Mouse (Mus musculus) heart, embryonic 13.5 days (tissue): ENCODE measurements around the gene Sae1. TPM values are rescaled to one million over a fixed set of nuclear protein-coding genes. Genes with fewer than 3 reads are reported as not detected.
"Not testable (repeated sequence)": the region's sequence is repeated elsewhere in the genome, so short reads cannot be mapped to it uniquely, and the experiment has no call there.

Source experiments
- ATAC-seq: fragments of 200-750 bp; cut with Nextera tagmentation; 2 replicates; pipeline ENCODE4 v1.8.0; 2017; ENCODE audit warnings: moderate TSS enrichment; ENCODE audit not compliant: insufficient number of reproducible peaks, low FRiP score, low TSS enrichment; ENCODE audit errors: extremely low read depth
- H3K27ac ChIP-seq: fragments of 300-500 bp; sonication (generic); replicated peaks from 2 replicates; pipeline ENCODE4 v1.5.1; 2015; ENCODE audit warnings: moderate library complexity, mild to moderate bottlenecking, inconsistent platforms
- H3K27me3 ChIP-seq: fragments of 300-500 bp; sonication (generic); replicated peaks from 2 replicates; pipeline ENCODE4 v1.6.1; 2015; ENCODE audit warnings: mild to moderate bottlenecking, inconsistent platforms
- H3K36me3 ChIP-seq: fragments of 300-500 bp; sonication (generic); 2 replicates; pipeline ENCODE4 v1.6.1; 2015; ENCODE audit warnings: mild to moderate bottlenecking, inconsistent platforms
- H3K4me1 ChIP-seq: fragments of 300-500 bp; sonication (generic); 2 replicates; pipeline ENCODE4 v1.6.1; 2015; ENCODE audit warnings: inconsistent platforms
- H3K4me2 ChIP-seq: fragments of 300-500 bp; sonication (generic); 2 replicates; pipeline ENCODE4 v1.6.1; 2015; ENCODE audit warnings: inconsistent platforms, mild to moderate bottlenecking, moderate library complexity
- H3K4me3 ChIP-seq: fragments of 300-500 bp; sonication (generic); 2 replicates; pipeline ENCODE4 v1.5.1; 2015; ENCODE audit warnings: moderate library complexity, mild to moderate bottlenecking, inconsistent platforms
- H3K9ac ChIP-seq: fragments of 300-500 bp; sonication (generic); 2 replicates; pipeline ENCODE4 v1.6.1; 2015; ENCODE audit warnings: inconsistent platforms, mild to moderate bottlenecking, moderate library complexity
- H3K9me3 ChIP-seq: fragments of 300-500 bp; sonication (generic); 2 replicates; pipeline ENCODE4 v1.6.1; 2016; ENCODE audit warnings: inconsistent platforms
- WGBS: fragments of 180-500 bp; shearing (Covaris S2); methylation state at CpG from one replicate; pipeline ENCODE4 v1.1.7; 2015; ENCODE audit warnings: mixed read lengths; 5-methylcytosine and 5-hydroxymethylcytosine counted together
- polyA plus RNA-seq: library from polyadenylated mRNA; unstranded; fragments of >200 nt; fragmentation: Nextera tagmentation; extraction: Ambion mirVana; gene quantifications from 2 replicates; pipeline ENCODE4 v1.2.1, GENCODE M21; 2015

Sae1 gene
- polyA plus RNA-seq, 1 experiment from 2014 or later: 210 TPM

GRCm38 (mm10) chr7:16313481-16314220 lies 74.0 kb downstream of the Sae1 start:
- under 1% methylated on average over 66 of the region's 66 CpGs for WGBS
- peak overlapping the region; percentile 99 for H3K4me2 ChIP-seq
- peak; percentile 55 for ATAC-seq

GRCm38 (mm10) chr7:16312672-16313311 lies 74.8 kb downstream of the Sae1 start:
- 1% methylated on average over 12 of the region's 12 CpGs for WGBS
- H3K4me1 ChIP-seq: peaks cover 56% of the 10 kb centered on the region
- H3K4me3 ChIP-seq: peak overlapping the region; percentile 76
- peak overlapping the region; percentile 99 for H3K27ac ChIP-seq
- peak; percentile 15; the same call in 1 of the 2 replicates for ATAC-seq
- H3K4me2 ChIP-seq: peak overlapping the region; percentile 99
- H3K9me3 ChIP-seq: no peaks in the 10 kb centered on the region
- peak overlapping the region; percentile 94 for H3K9ac ChIP-seq
- no peaks in the 10 kb centered on the region for H3K27me3 ChIP-seq
- peaks cover 19% of the 10 kb centered on the region for H3K36me3 ChIP-seq

More at GRCm38 (mm10) chr7:16313481-16314220, 74.0 kb downstream of the Sae1 start:
- peaks cover 21% of the 10 kb centered on the region for H3K36me3 ChIP-seq
- H3K9me3 ChIP-seq: no peaks in the 10 kb centered on the region
- H3K4me3 ChIP-seq: peak overlapping the region; percentile 76
- H3K9ac ChIP-seq: peak overlapping the region; percentile 94
- H3K27me3 ChIP-seq: no peaks in the 10 kb centered on the region
- H3K27ac ChIP-seq: peak overlapping the region; percentile 99
- peaks cover 51% of the 10 kb centered on the region for H3K4me1 ChIP-seq

DNA sequence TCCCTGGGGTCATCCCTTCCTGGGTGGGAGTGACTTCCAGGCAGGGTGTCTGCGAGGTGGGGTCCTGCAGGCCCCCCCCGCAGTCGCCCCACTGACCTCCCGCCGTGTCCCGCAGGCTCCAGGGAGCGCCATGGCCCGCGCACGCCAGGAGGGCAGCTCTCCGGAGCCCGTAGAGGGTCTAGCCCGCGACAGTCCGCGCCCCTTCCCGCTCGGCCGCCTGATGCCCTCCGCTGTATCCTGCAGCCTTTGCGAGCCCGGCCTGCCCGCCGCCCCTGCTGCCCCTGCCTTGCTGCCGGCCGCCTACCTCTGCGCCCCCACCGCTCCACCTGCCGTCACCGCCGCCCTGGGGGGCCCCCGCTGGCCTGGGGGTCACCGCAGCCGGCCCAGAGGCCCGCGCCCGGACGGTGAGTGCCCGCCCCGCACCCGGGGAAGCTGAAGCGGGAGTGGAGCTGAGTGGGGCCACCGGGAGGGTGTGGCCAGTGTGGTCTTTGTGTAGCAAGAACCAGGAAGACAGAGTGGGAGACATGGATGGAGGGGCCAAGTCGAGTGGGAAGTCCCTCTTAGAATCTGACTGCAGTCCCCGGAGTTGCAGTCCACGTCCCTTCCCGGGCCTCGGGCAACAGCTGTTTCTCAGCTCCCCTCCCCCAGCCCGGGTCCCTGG lies 75.5 kb downstream of the Sae1 start:
- no peaks in the 10 kb centered on the region for H3K9me3 ChIP-seq
- peak overlapping the region; percentile 76 for H3K4me3 ChIP-seq
- H3K27ac ChIP-seq: peak overlapping the region; percentile 99
- H3K36me3 ChIP-seq: peaks cover 13% of the 10 kb centered on the region
- peaks cover 56% of the 10 kb centered on the region for H3K4me1 ChIP-seq
- WGBS: under 1% methylated on average over 49 of the region's 49 CpGs
- ATAC-seq: no peak
- H3K4me2 ChIP-seq: peak overlapping the region; percentile 99
- no peaks in the 10 kb centered on the region for H3K27me3 ChIP-seq
- H3K9ac ChIP-seq: peak overlapping the region; percentile 94

DNA sequence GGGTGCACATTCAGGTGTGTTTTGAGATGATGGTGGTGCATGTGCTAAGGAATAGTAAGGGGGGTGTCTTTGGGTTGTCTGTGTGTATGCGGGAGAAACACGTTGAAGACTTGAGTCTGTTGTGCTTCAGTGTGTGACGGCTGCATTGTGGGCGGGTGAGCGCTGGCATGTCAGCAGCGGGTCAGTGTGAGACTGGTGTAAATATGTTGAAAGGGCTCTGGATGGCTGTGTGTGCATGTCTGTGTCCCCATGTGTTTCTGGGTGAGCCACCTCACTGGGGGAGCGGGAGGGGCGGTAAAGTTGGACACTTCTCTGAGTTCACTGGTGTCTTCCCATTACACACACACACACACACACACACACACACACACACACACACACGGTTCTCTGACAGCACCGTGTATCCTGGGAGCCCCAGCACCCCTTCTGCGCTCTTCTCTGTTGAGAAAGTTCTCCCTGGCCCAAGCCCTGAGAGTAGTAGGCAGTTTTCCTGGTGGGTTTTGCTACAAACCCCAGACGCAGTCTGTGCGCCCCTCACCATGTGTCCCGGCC lies 76.1 kb downstream of the Sae1 start:
- H3K4me3 ChIP-seq: peak overlapping the region; percentile 76
- peaks cover 7% of the 10 kb centered on the region for H3K36me3 ChIP-seq
- peaks cover 56% of the 10 kb centered on the region for H3K4me1 ChIP-seq
- peak overlapping the region; percentile 94 for H3K9ac ChIP-seq
- H3K27me3 ChIP-seq: no peaks in the 10 kb centered on the region
- H3K27ac ChIP-seq: peak overlapping the region; percentile 99
- WGBS: 2% methylated on average over 14 of the region's 14 CpGs
- no peak for ATAC-seq
- H3K9me3 ChIP-seq: no peaks in the 10 kb centered on the region
- peak overlapping the region; percentile 99 for H3K4me2 ChIP-seq

GRCm38 (mm10) chr7:16310521-16311452 lies 76.8 kb downstream of the Sae1 start:
- ATAC-seq: no peak
- Histone ChIP-seq H3K27ac (peak overlapping the region; percentile 99), H3K9me3 (no peaks in the 10 kb centered on the region), H3K4me2 (peak overlapping the region; percentile 99), H3K4me3 (peak overlapping the region; percentile 76), H3K9ac (peak overlapping the region; percentile 94), H3K27me3 (no peaks in the 10 kb centered on the region), H3K4me1 (peaks cover 56% of the 10 kb centered on the region), H3K36me3 (peaks cover 3% of the 10 kb centered on the region; the same call in 1 of the 2 replicates)
- WGBS: under 1% methylated on average over 31 of the region's 31 CpGs

GRCm38 (mm10) chr7:16310020-16310520 lies 77.5 kb downstream of the Sae1 start:
- peak; percentile 47 for ATAC-seq
- peak overlapping the region; percentile 94 for H3K9ac ChIP-seq
- no peaks in the 10 kb centered on the region for H3K9me3 ChIP-seq
- no peaks in the 10 kb centered on the region for H3K36me3 ChIP-seq
- no peaks in the 10 kb centered on the region for H3K27me3 ChIP-seq
- peak overlapping the region; percentile 76 for H3K4me3 ChIP-seq
- peak overlapping the region; percentile 99 for H3K27ac ChIP-seq
- WGBS: 2% methylated on average over 36 of the region's 56 CpGs
- H3K4me1 ChIP-seq: peaks cover 56% of the 10 kb centered on the region
- peak overlapping the region; percentile 99 for H3K4me2 ChIP-seq

- no peaks in the 10 kb centered on the region for H3K27me3 ChIP-seq
- H3K4me3 ChIP-seq: peak overlapping the region; percentile 76
- H3K4me2 ChIP-seq: peak overlapping the region; percentile 99
- peak; percentile 58 for ATAC-seq
- no peaks in the 10 kb centered on the region for H3K36me3 ChIP-seq
- peak overlapping the region; percentile 94 for H3K9ac ChIP-seq
- H3K27ac ChIP-seq: peak overlapping the region; percentile 99
- WGBS: under 1% methylated on average over 61 of the region's 61 CpGs
- no peaks in the 10 kb centered on the region for H3K9me3 ChIP-seq
- H3K4me1 ChIP-seq: peaks cover 54% of the 10 kb centered on the region
Observed at GRCm38 (mm10) chr7:16309318-16310019, 78.1 kb downstream of the Sae1 start.

- 39% methylated on average over 16 of the region's 16 CpGs for WGBS
- no peak for ATAC-seq
- peak overlapping the region; percentile 76 for H3K4me3 ChIP-seq
- no peaks in the 10 kb centered on the region for H3K9me3 ChIP-seq
- H3K36me3 ChIP-seq: no peaks in the 10 kb centered on the region
- H3K9ac ChIP-seq: peak overlapping the region; percentile 94
- H3K27ac ChIP-seq: peak overlapping the region; percentile 99
- peak overlapping the region; percentile 99 for H3K4me2 ChIP-seq
- no peaks in the 10 kb centered on the region for H3K27me3 ChIP-seq
- H3K4me1 ChIP-seq: peaks cover 49% of the 10 kb centered on the region
Observed at GRCm38 (mm10) chr7:16308555-16309317, 78.9 kb downstream of the Sae1 start.

DNA sequence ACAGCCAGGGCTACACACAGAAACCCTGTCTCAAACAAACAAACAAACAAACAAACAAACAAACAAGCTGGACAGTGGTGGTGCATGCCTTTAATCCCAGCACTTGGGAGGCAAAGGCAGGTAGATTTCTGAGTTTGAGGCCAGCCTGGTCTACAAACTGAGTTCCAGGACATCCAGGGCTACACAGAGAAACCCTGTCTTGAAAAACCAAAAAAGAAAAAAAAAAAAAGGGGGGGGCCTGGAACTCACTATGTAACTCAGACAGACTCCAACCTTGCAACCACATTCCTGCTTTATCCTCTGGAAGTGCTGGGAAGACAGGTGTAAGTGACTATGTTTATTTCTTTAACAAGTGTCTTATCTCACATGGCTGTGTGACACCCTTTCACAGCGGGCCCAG lies 79.5 kb downstream of the Sae1 start, which contains the start of gene Bbc3:
Gene Bbc3, plus strand, starts transcription at position 301 of the 400 bp plus-strand sequence.
- WGBS: 38% methylated on average over 1 of the region's 1 CpGs
- Histone ChIP-seq H3K4me2 (peak within 1 kb of the TSS; percentile 99), H3K27ac (peak within 1 kb of the TSS; percentile 99), H3K9ac (peak within 1 kb of the TSS; percentile 94), H3K4me1 (peaks cover 44% of the 10 kb centered on the region), H3K4me3 (peak within 1 kb of the TSS; percentile 76)
- not testable (repeated sequence) for H3K36me3 ChIP-seq, H3K9me3 ChIP-seq, ATAC-seq, H3K27me3 ChIP-seq
